Mouse (Mus musculus) stomach, embryonic 16.5 days (tissue): ENCODE data around the gene Pdhb. TPM values are rescaled to one million over a fixed set of nuclear protein-coding genes. Genes with fewer than 3 reads are reported as not detected.

ENCODE experiments used
- ATAC-seq: fragments of 200-750 bp; cut with Nextera tagmentation; 2 replicates; pipeline ENCODE4 v1.8.0; 2017; ENCODE audit warnings: moderate number of reproducible peaks, moderate TSS enrichment; ENCODE audit not compliant: insufficient read depth, low FRiP score
- H3K27ac ChIP-seq: fragments of 300-500 bp; sonication (generic); 2 replicates; pipeline ENCODE4 v1.5.1; 2014; ENCODE audit warnings: low read length
- H3K27me3 ChIP-seq: fragments of 300-500 bp; sonication (generic); 2 replicates; pipeline ENCODE4 v1.6.1; 2014; ENCODE audit warnings: low read length, control low read depth, mixed read lengths; ENCODE audit not compliant: control insufficient read depth, insufficient read depth
- H3K36me3 ChIP-seq: fragments of 300-500 bp; sonication (generic); 2 replicates; pipeline ENCODE4 v1.6.1; 2014; ENCODE audit warnings: low read length; ENCODE audit not compliant: control insufficient read depth, insufficient read depth
- H3K4me1 ChIP-seq: fragments of 300-500 bp; sonication (generic); 2 replicates; pipeline ENCODE4 v1.6.1; 2014; ENCODE audit warnings: low read length, control low read depth, mixed read lengths; ENCODE audit not compliant: control insufficient read depth, insufficient read depth
- H3K4me2 ChIP-seq: fragments of 300-500 bp; sonication (generic); 2 replicates; pipeline ENCODE4 v1.6.1; 2014; ENCODE audit warnings: low read depth, low read length, mixed read lengths
- H3K4me3 ChIP-seq: fragments of 300-500 bp; sonication (generic); replicated peaks from 2 replicates; pipeline ENCODE4 v1.5.1; 2014; ENCODE audit warnings: mild to moderate bottlenecking, low read length
- H3K9ac ChIP-seq: fragments of 300-500 bp; sonication (generic); 2 replicates; pipeline ENCODE4 v1.6.1; 2014; ENCODE audit warnings: low read length
- H3K9me3 ChIP-seq: fragments of 300-500 bp; sonication (generic); replicated peaks from 2 replicates; pipeline ENCODE4 v1.6.1; 2016; ENCODE audit warnings: low read length, control low read depth; ENCODE audit not compliant: control insufficient read depth
- WGBS: fragments of 180-500 bp; shearing (Covaris S2); extraction: QIAGEN DNeasy Blood & Tissue Kit; methylation state at CpG from one replicate; pipeline ENCODE4 v1.1.7; 2014; 5-methylcytosine and 5-hydroxymethylcytosine counted together
- polyA plus RNA-seq: library from polyadenylated mRNA; unstranded; fragments of >200 nt; fragmentation: Nextera tagmentation; extraction: Ambion mirVana; gene quantifications from 2 replicates; pipeline ENCODE4 v1.2.1, GENCODE M21; 2015

The Pdhb gene
- polyA plus RNA-seq, 1 experiment from 2014 or later = 191 TPM

- Histone ChIP-seq H3K9ac (peak overlapping the region; percentile 98), H3K27me3 (no peaks in the 10 kb centered on the region), H3K27ac (peak overlapping the region; percentile 94), H3K4me1 (peaks cover 16% of the 10 kb centered on the region), H3K4me3 (peak overlapping the region; percentile 73), H3K36me3 (no peaks in the 10 kb centered on the region), H3K4me2 (peak overlapping the region; percentile 64), H3K9me3 (no peaks in the 10 kb centered on the region)
- WGBS = 2% methylated on average over 62 of the region's 63 CpGs
- ATAC-seq = peak; percentile 77
Measured at GRCm38 (mm10) chr14:8214299-8215207, 41.7 kb upstream of the Pdhb start.

GRCm38 (mm10) chr14:8213803-8214224, 41.0 kb upstream of the Pdhb start, which contains the start of gene Kctd6:
TSS of gene Kctd6 (plus strand) at chr14:8214140.
- peak within 1 kb of the TSS; percentile 64 for H3K4me2 ChIP-seq
- peak; percentile 99 for ATAC-seq
- peak within 1 kb of the TSS; percentile 73 for H3K4me3 ChIP-seq
- H3K4me1 ChIP-seq = peaks cover 20% of the 10 kb centered on the region
- no peaks in the 10 kb centered on the region for H3K36me3 ChIP-seq
- no peaks in the 10 kb centered on the region for H3K27me3 ChIP-seq
- under 1% methylated on average over 29 of the region's 49 CpGs for WGBS
- peak within 1 kb of the TSS; percentile 94 for H3K27ac ChIP-seq
- H3K9ac ChIP-seq = peak within 1 kb of the TSS; percentile 98
- no peaks in the 10 kb centered on the region for H3K9me3 ChIP-seq

- H3K36me3 ChIP-seq = no peaks in the 10 kb centered on the region
- no peaks in the 10 kb centered on the region for H3K9me3 ChIP-seq
- H3K27me3 ChIP-seq = no peaks in the 10 kb centered on the region
- H3K4me2 ChIP-seq = no peak overlapping the region
- no peak overlapping the region for H3K27ac ChIP-seq
- no peak overlapping the region for H3K4me3 ChIP-seq
- peaks cover 20% of the 10 kb centered on the region for H3K4me1 ChIP-seq
- no peak for ATAC-seq
- WGBS = 84% methylated on average over 2 of the region's 2 CpGs
- no peak overlapping the region for H3K9ac ChIP-seq
Measured at GRCm38 (mm10) chr14:8212996-8213395, 40.2 kb upstream of the Pdhb start.

GRCm38 (mm10) chr14:8209896-8210295, 37.1 kb upstream of the Pdhb start:
- 96% methylated on average over 2 of the region's 2 CpGs for WGBS
- Histone ChIP-seq H3K4me2 (no peak overlapping the region), H3K9me3 (no peaks in the 10 kb centered on the region), H3K27me3 (no peaks in the 10 kb centered on the region), H3K9ac (no peak overlapping the region), H3K4me3 (no peak overlapping the region), H3K36me3 (no peaks in the 10 kb centered on the region), H3K27ac (no peak overlapping the region), H3K4me1 (peaks cover 7% of the 10 kb centered on the region; the same call in 1 of the 2 replicates)
- no peak for ATAC-seq

GRCm38 (mm10) chr14:8208876-8209275, 36.1 kb upstream of the Pdhb start:
- no peak for ATAC-seq
- H3K27ac ChIP-seq = no peak overlapping the region
- H3K9me3 ChIP-seq = no peaks in the 10 kb centered on the region
- H3K27me3 ChIP-seq = no peaks in the 10 kb centered on the region
- no peak overlapping the region for H3K4me3 ChIP-seq
- 71% methylated on average over 3 of the region's 3 CpGs for WGBS
- H3K36me3 ChIP-seq = no peaks in the 10 kb centered on the region
- H3K4me2 ChIP-seq = no peak overlapping the region
- 0 out of 2 replicates have a peak, but pooled peaks cover 5% of the 10 kb centered on the region for H3K4me1 ChIP-seq
- no peak overlapping the region for H3K9ac ChIP-seq

GRCm38 (mm10) chr14:8207543-8207942, 34.7 kb upstream of the Pdhb start:
- WGBS = 80% methylated on average over 5 of the region's 5 CpGs
- Histone ChIP-seq H3K4me1 (0 out of 2 replicates have a peak, but pooled peaks cover 5% of the 10 kb centered on the region), H3K4me3 (no peak overlapping the region), H3K27me3 (no peaks in the 10 kb centered on the region), H3K4me2 (no peak overlapping the region), H3K9ac (no peak overlapping the region), H3K9me3 (no peaks in the 10 kb centered on the region), H3K27ac (no peak overlapping the region), H3K36me3 (no peaks in the 10 kb centered on the region)
- ATAC-seq = no peak

- no peak for ATAC-seq
- Histone ChIP-seq H3K4me3 (no peak overlapping the region), H3K4me1 (0 out of 2 replicates have a peak, but pooled peaks cover 5% of the 10 kb centered on the region), H3K27me3 (no peaks in the 10 kb centered on the region), H3K9me3 (no peaks in the 10 kb centered on the region), H3K27ac (no peak overlapping the region), H3K9ac (no peak overlapping the region), H3K4me2 (no peak overlapping the region), H3K36me3 (no peaks in the 10 kb centered on the region)
- WGBS = 42% methylated on average over 5 of the region's 5 CpGs
Measured at GRCm38 (mm10) chr14:8207105-8207504, 34.3 kb upstream of the Pdhb start.

- no peak overlapping the region for H3K9ac ChIP-seq
- H3K4me2 ChIP-seq = no peak overlapping the region
- no peak overlapping the region for H3K4me3 ChIP-seq
- no peak for ATAC-seq
- H3K27ac ChIP-seq = no peak overlapping the region
- H3K4me1 ChIP-seq = 0 out of 2 replicates have a peak, but pooled peaks cover 5% of the 10 kb centered on the region
- WGBS = 61% methylated on average over 9 of the region's 9 CpGs
- H3K27me3 ChIP-seq = no peaks in the 10 kb centered on the region
- no peaks in the 10 kb centered on the region for H3K36me3 ChIP-seq
- H3K9me3 ChIP-seq = no peaks in the 10 kb centered on the region
Measured at GRCm38 (mm10) chr14:8206179-8206910, 33.5 kb upstream of the Pdhb start.

GRCm38 (mm10) chr14:8201715-8202114, 28.9 kb upstream of the Pdhb start:
- WGBS = 72% methylated on average over 3 of the region's 3 CpGs
- H3K4me3 ChIP-seq = no peak overlapping the region
- ATAC-seq = no peak
- no peaks in the 10 kb centered on the region for H3K27me3 ChIP-seq
- H3K9ac ChIP-seq = no peak overlapping the region
- no peaks in the 10 kb centered on the region for H3K36me3 ChIP-seq
- H3K4me2 ChIP-seq = no peak overlapping the region
- H3K27ac ChIP-seq = no peak overlapping the region
- H3K9me3 ChIP-seq = no peaks in the 10 kb centered on the region
- no peaks in the 10 kb centered on the region for H3K4me1 ChIP-seq
